Mouse (Mus musculus): ENCODE results near the gene Ptprn2. TPM values are rescaled to one million over a fixed set of nuclear protein-coding genes. Genes with fewer than 3 reads are reported as not detected.

The Ptprn2 gene
- polyA plus RNA-seq, 1 experiment from 2014 or later: 1.2 TPM

- H3K27me3 ChIP-seq (replicated peaks; ENCODE audit: control insufficient read depth, insufficient read depth, low read length): no peaks in the 10 kb centered on the region
- TF ChIP-seq CTCF (IDR thresholded peaks at IDR 0.05; ENCODE audit: low read depth): no peak
- H3K4me1 ChIP-seq (replicated peaks; ENCODE audit: control insufficient read depth, insufficient read depth, low read length): no peaks in the 10 kb centered on the region
- H3K9ac ChIP-seq (ENCODE audit: low read depth, low read length): no peak overlapping the region
- H3K36me3 ChIP-seq (ENCODE audit: control insufficient read depth, insufficient read depth): no peaks in the 10 kb centered on the region
- WGBS: 78% methylated on average over 1 of the region's 1 CpGs
- H3K4me3 ChIP-seq (ENCODE audit: low read depth, low read length): no peak overlapping the region
- H3K27ac ChIP-seq (ENCODE audit: low read depth, low read length): no peak overlapping the region
- H3K9me3 ChIP-seq (ENCODE audit: control insufficient read depth): no peaks in the 10 kb centered on the region
- no peak overlapping the region for H3K4me2 ChIP-seq (replicated peaks; ENCODE audit: low read depth)
- ATAC-seq: no peak
Observed at GRCm38 (mm10) chr12:116539305-116539704, 53.8 kb downstream of the Ptprn2 start.

DNA sequence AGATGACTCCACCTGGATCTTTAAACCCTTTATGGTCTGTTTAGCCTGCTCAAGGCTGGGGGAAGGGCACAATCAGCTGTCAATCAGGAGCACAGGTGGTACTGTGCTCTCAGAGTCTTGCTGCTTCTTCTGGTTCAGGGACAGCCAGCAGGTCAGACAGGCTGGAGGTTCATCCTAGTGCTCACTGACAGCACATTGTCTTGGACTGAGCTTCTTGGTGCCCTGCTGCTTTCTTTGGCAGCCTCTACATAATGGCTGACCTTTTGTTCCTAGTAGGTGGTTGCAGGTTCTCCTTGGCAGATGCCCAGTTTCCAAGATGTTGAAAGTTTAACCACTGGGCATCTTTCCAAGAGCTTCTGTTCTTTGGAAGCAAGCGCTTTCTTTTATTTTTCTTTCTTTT is 55.1 kb downstream of the Ptprn2 start:
- TF ChIP-seq CTCF (IDR thresholded peaks at IDR 0.05; ENCODE audit: low read depth): no peak
- H3K4me1 ChIP-seq (replicated peaks; ENCODE audit: control insufficient read depth, insufficient read depth, low read length): no peaks in the 10 kb centered on the region
- no peak overlapping the region for H3K27ac ChIP-seq (ENCODE audit: low read depth, low read length)
- H3K27me3 ChIP-seq (replicated peaks; ENCODE audit: control insufficient read depth, insufficient read depth, low read length): no peaks in the 10 kb centered on the region
- no peak overlapping the region for H3K4me3 ChIP-seq (ENCODE audit: low read depth, low read length)
- no peaks in the 10 kb centered on the region for H3K36me3 ChIP-seq (ENCODE audit: control insufficient read depth, insufficient read depth)
- H3K4me2 ChIP-seq (replicated peaks; ENCODE audit: low read depth): no peak overlapping the region
- no peaks in the 10 kb centered on the region for H3K9me3 ChIP-seq (ENCODE audit: control insufficient read depth)
- H3K9ac ChIP-seq (ENCODE audit: low read depth, low read length): no peak overlapping the region
- ATAC-seq: no peak
- WGBS: 79% methylated on average over 1 of the region's 1 CpGs

GRCm38 (mm10) chr12:116550031-116550430 is 64.5 kb downstream of the Ptprn2 start:
- ATAC-seq: no peak
- no peak for TF ChIP-seq CTCF (IDR thresholded peaks at IDR 0.05; ENCODE audit: low read depth)
- H3K27ac ChIP-seq (ENCODE audit: low read depth, low read length): no peak overlapping the region
- no peaks in the 10 kb centered on the region for H3K4me1 ChIP-seq (replicated peaks; ENCODE audit: control insufficient read depth, insufficient read depth, low read length)
- no peak overlapping the region for H3K4me2 ChIP-seq (replicated peaks; ENCODE audit: low read depth)
- no peaks in the 10 kb centered on the region for H3K9me3 ChIP-seq (ENCODE audit: control insufficient read depth)
- no peaks in the 10 kb centered on the region for H3K27me3 ChIP-seq (replicated peaks; ENCODE audit: control insufficient read depth, insufficient read depth, low read length)
- WGBS: 53% methylated on average over 1 of the region's 1 CpGs
- H3K9ac ChIP-seq (ENCODE audit: low read depth, low read length): no peak overlapping the region
- no peaks in the 10 kb centered on the region for H3K36me3 ChIP-seq (ENCODE audit: control insufficient read depth, insufficient read depth)
- no peak overlapping the region for H3K4me3 ChIP-seq (ENCODE audit: low read depth, low read length)

DNA sequence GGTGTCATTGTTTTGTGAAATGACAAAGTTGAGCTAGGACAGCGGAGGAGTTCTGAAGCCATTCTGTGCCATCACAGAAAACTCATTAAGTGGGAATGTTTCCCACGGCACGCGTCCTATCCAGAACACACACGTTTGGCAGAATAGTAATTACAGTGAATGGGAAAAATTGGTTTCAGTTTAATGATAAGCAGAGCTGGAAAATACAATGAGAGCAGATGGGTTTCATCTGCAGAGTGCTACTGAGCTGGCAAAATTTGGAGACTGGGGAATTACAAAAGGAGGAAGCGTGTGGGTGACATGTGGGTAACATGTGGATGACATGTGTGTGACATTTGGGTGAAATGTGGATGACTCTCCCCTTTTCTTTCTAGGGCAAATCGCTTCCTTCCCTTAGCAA is 66.0 kb downstream of the Ptprn2 start:
- no peaks in the 10 kb centered on the region for H3K4me1 ChIP-seq (replicated peaks; ENCODE audit: control insufficient read depth, insufficient read depth, low read length)
- ATAC-seq: no peak
- no peak overlapping the region for H3K4me2 ChIP-seq (replicated peaks; ENCODE audit: low read depth)
- H3K27ac ChIP-seq (ENCODE audit: low read depth, low read length): no peak overlapping the region
- H3K9ac ChIP-seq (ENCODE audit: low read depth, low read length): no peak overlapping the region
- no peaks in the 10 kb centered on the region for H3K9me3 ChIP-seq (ENCODE audit: control insufficient read depth)
- 87% methylated on average over 7 of the region's 7 CpGs for WGBS
- no peak for TF ChIP-seq CTCF (IDR thresholded peaks at IDR 0.05; ENCODE audit: low read depth)
- no peak overlapping the region for H3K4me3 ChIP-seq (ENCODE audit: low read depth, low read length)
- H3K27me3 ChIP-seq (replicated peaks; ENCODE audit: control insufficient read depth, insufficient read depth, low read length): no peaks in the 10 kb centered on the region
- no peaks in the 10 kb centered on the region for H3K36me3 ChIP-seq (ENCODE audit: control insufficient read depth, insufficient read depth)

GRCm38 (mm10) chr12:116552306-116552705 is 66.8 kb downstream of the Ptprn2 start:
- Histone ChIP-seq H3K27ac (ENCODE audit: low read depth, low read length) (no peak overlapping the region), H3K36me3 (ENCODE audit: control insufficient read depth, insufficient read depth) (no peaks in the 10 kb centered on the region), H3K4me3 (ENCODE audit: low read depth, low read length) (no peak overlapping the region), H3K9ac (ENCODE audit: low read depth, low read length) (no peak overlapping the region), H3K9me3 (ENCODE audit: control insufficient read depth) (no peaks in the 10 kb centered on the region), H3K4me1 (replicated peaks; ENCODE audit: control insufficient read depth, insufficient read depth, low read length) (no peaks in the 10 kb centered on the region), H3K4me2 (replicated peaks; ENCODE audit: low read depth) (no peak overlapping the region), H3K27me3 (replicated peaks; ENCODE audit: control insufficient read depth, insufficient read depth, low read length) (no peaks in the 10 kb centered on the region)
- TF ChIP-seq CTCF (IDR thresholded peaks at IDR 0.05; ENCODE audit: low read depth): no peak
- no peak for ATAC-seq
- 81% methylated on average over 2 of the region's 2 CpGs for WGBS

GRCm38 (mm10) chr12:116553361-116553760 is 67.8 kb downstream of the Ptprn2 start:
- no peak overlapping the region for H3K4me2 ChIP-seq (replicated peaks; ENCODE audit: low read depth)
- H3K9me3 ChIP-seq (ENCODE audit: control insufficient read depth): no peaks in the 10 kb centered on the region
- no peak for TF ChIP-seq CTCF (IDR thresholded peaks at IDR 0.05; ENCODE audit: low read depth)
- H3K27me3 ChIP-seq (replicated peaks; ENCODE audit: control insufficient read depth, insufficient read depth, low read length): no peaks in the 10 kb centered on the region
- no peak overlapping the region for H3K4me3 ChIP-seq (ENCODE audit: low read depth, low read length)
- H3K27ac ChIP-seq (ENCODE audit: low read depth, low read length): no peak overlapping the region
- no peak overlapping the region for H3K9ac ChIP-seq (ENCODE audit: low read depth, low read length)
- H3K4me1 ChIP-seq (replicated peaks; ENCODE audit: control insufficient read depth, insufficient read depth, low read length): no peaks in the 10 kb centered on the region
- ATAC-seq: no peak
- H3K36me3 ChIP-seq (ENCODE audit: control insufficient read depth, insufficient read depth): no peaks in the 10 kb centered on the region

DNA sequence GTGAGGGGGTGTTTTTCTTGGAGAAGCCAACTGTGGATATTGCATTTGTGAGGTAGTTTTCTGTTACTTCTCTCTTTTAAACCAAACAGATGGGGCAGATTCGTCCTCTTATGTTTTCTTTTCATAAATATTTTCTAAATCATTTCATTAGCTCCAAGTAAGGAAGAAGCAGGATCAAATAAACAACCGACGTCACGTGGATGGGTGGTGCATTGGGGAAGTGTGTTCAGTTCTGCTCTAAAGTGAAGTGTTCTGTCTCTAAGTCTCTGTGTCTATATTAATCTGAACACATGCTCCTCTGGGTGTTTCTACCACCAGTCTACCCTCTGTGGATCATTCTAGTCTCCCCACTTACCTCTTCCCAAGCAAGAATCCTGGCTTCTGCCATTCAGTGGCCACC is 70.4 kb downstream of the Ptprn2 start:
- ATAC-seq: no peak
- no peak for TF ChIP-seq CTCF (IDR thresholded peaks at IDR 0.05; ENCODE audit: low read depth)
- Histone ChIP-seq H3K4me1 (replicated peaks; ENCODE audit: control insufficient read depth, insufficient read depth, low read length) (no peaks in the 10 kb centered on the region), H3K9me3 (ENCODE audit: control insufficient read depth) (no peaks in the 10 kb centered on the region), H3K9ac (ENCODE audit: low read depth, low read length) (no peak overlapping the region), H3K36me3 (ENCODE audit: control insufficient read depth, insufficient read depth) (no peaks in the 10 kb centered on the region), H3K27ac (ENCODE audit: low read depth, low read length) (no peak overlapping the region), H3K4me3 (ENCODE audit: low read depth, low read length) (no peak overlapping the region), H3K27me3 (replicated peaks; ENCODE audit: control insufficient read depth, insufficient read depth, low read length) (no peaks in the 10 kb centered on the region), H3K4me2 (replicated peaks; ENCODE audit: low read depth) (no peak overlapping the region)
- WGBS: 72% methylated on average over 4 of the region's 4 CpGs
